Mouse (Mus musculus): Measurements from ENCODE around the gene Pygo1. TPM values are rescaled to one million over a fixed set of nuclear protein-coding genes. Genes with fewer than 3 reads are reported as not detected.

Gene Pygo1
- polyA plus RNA-seq, 2 experiments = 8.4 to 11.0 TPM

- Histone ChIP-seq H3K4me3 (replicated peaks; ENCODE audit: low read length) (no peak overlapping the region), H3K27me3 (ENCODE audit: control insufficient read depth, insufficient read depth, low read length) (no peaks in the 10 kb centered on the region), H3K9me3 (ENCODE audit: control insufficient read depth, low read length) (no peaks in the 10 kb centered on the region), H3K4me1 (ENCODE audit: control insufficient read depth, insufficient read depth, low read length) (no peaks in the 10 kb centered on the region), H3K9ac (ENCODE audit: low read depth, low read length, severe bottlenecking) (no peak overlapping the region), H3K4me2 (replicated peaks; ENCODE audit: low read depth, low read length, severe bottlenecking) (no peak overlapping the region), H3K27ac (replicated peaks; ENCODE audit: low read depth, low read length) (no peak overlapping the region), H3K36me3 (ENCODE audit: control insufficient read depth, insufficient read depth, low read length) (no peaks in the 10 kb centered on the region)
- ATAC-seq (ENCODE audit: low FRiP score, low read depth) (no peak), DNase-seq (ENCODE audit: low spot score) (no peak)
- no peak for TF ChIP-seq POLR2A (IDR thresholded peaks at IDR 0.05; ENCODE audit: borderline replicate concordance, extremely low read depth, insufficient read depth, insufficient read length)
- WGBS = 93% methylated on average over 2 of the region's 2 CpGs
Measured at GRCm38 (mm10) chr9:72991420-72991819, 66.0 kb downstream of the Pygo1 start.

- 87% methylated on average over 5 of the region's 5 CpGs for WGBS
- Histone ChIP-seq H3K27ac (replicated peaks; ENCODE audit: low read depth, low read length) (no peak overlapping the region), H3K4me2 (replicated peaks; ENCODE audit: low read depth, low read length, severe bottlenecking) (no peak overlapping the region), H3K9me3 (ENCODE audit: control insufficient read depth, low read length) (no peaks in the 10 kb centered on the region), H3K36me3 (ENCODE audit: control insufficient read depth, insufficient read depth, low read length) (no peaks in the 10 kb centered on the region), H3K4me1 (ENCODE audit: control insufficient read depth, insufficient read depth, low read length) (no peaks in the 10 kb centered on the region), H3K9ac (ENCODE audit: low read depth, low read length, severe bottlenecking) (no peak overlapping the region), H3K4me3 (replicated peaks; ENCODE audit: low read length) (no peak overlapping the region), H3K27me3 (ENCODE audit: control insufficient read depth, insufficient read depth, low read length) (no peaks in the 10 kb centered on the region)
- TF ChIP-seq POLR2A (IDR thresholded peaks at IDR 0.05; ENCODE audit: borderline replicate concordance, extremely low read depth, insufficient read depth, insufficient read length) = no peak
- DNase-seq (ENCODE audit: low spot score) (no peak), ATAC-seq (ENCODE audit: low FRiP score, low read depth) (no peak)
Measured at GRCm38 (mm10) chr9:72992576-72992975, 67.1 kb downstream of the Pygo1 start.

GRCm38 (mm10) chr9:72996167-72996566 lies 70.7 kb downstream of the Pygo1 start:
- Histone ChIP-seq H3K9ac (ENCODE audit: low read depth, low read length, severe bottlenecking) (no peak overlapping the region), H3K27ac (replicated peaks; ENCODE audit: low read depth, low read length) (no peak overlapping the region), H3K4me3 (replicated peaks; ENCODE audit: low read length) (no peak overlapping the region), H3K9me3 (ENCODE audit: control insufficient read depth, low read length) (no peaks in the 10 kb centered on the region), H3K36me3 (ENCODE audit: control insufficient read depth, insufficient read depth, low read length) (no peaks in the 10 kb centered on the region), H3K27me3 (ENCODE audit: control insufficient read depth, insufficient read depth, low read length) (no peaks in the 10 kb centered on the region), H3K4me2 (replicated peaks; ENCODE audit: low read depth, low read length, severe bottlenecking) (no peak overlapping the region), H3K4me1 (ENCODE audit: control insufficient read depth, insufficient read depth, low read length) (no peaks in the 10 kb centered on the region)
- DNase-seq (ENCODE audit: low spot score) = no peak
- ATAC-seq (ENCODE audit: low FRiP score, low read depth) = no peak
- no peak for TF ChIP-seq POLR2A (IDR thresholded peaks at IDR 0.05; ENCODE audit: borderline replicate concordance, extremely low read depth, insufficient read depth, insufficient read length)

- Histone ChIP-seq H3K4me2 (replicated peaks; ENCODE audit: low read depth, low read length, severe bottlenecking) (no peak overlapping the region), H3K36me3 (ENCODE audit: control insufficient read depth, insufficient read depth, low read length) (no peaks in the 10 kb centered on the region), H3K27ac (replicated peaks; ENCODE audit: low read depth, low read length) (no peak overlapping the region), H3K4me1 (ENCODE audit: control insufficient read depth, insufficient read depth, low read length) (no peaks in the 10 kb centered on the region), H3K9ac (ENCODE audit: low read depth, low read length, severe bottlenecking) (no peak overlapping the region), H3K4me3 (replicated peaks; ENCODE audit: low read length) (no peak overlapping the region), H3K27me3 (ENCODE audit: control insufficient read depth, insufficient read depth, low read length) (no peaks in the 10 kb centered on the region), H3K9me3 (ENCODE audit: control insufficient read depth, low read length) (no peaks in the 10 kb centered on the region)
- TF ChIP-seq POLR2A (IDR thresholded peaks at IDR 0.05; ENCODE audit: borderline replicate concordance, extremely low read depth, insufficient read depth, insufficient read length) = no peak
- DNase-seq (ENCODE audit: low spot score) (no peak), ATAC-seq (ENCODE audit: low FRiP score, low read depth) (no peak)
- 43% methylated on average over 7 of the region's 7 CpGs for WGBS
Measured at GRCm38 (mm10) chr9:72996806-72997205, 71.4 kb downstream of the Pygo1 start.

GRCm38 (mm10) chr9:73000487-73000886 lies 75.0 kb downstream of the Pygo1 start:
- H3K36me3 ChIP-seq (ENCODE audit: control insufficient read depth, insufficient read depth, low read length) = peaks cover under 1% of the 10 kb centered on the region; the same call in 1 of the 2 replicates
- ATAC-seq (ENCODE audit: low FRiP score, low read depth) (no peak), DNase-seq (ENCODE audit: low spot score) (no peak)
- H3K27ac ChIP-seq (replicated peaks; ENCODE audit: low read depth, low read length) = no peak overlapping the region
- no peaks in the 10 kb centered on the region for H3K27me3 ChIP-seq (ENCODE audit: control insufficient read depth, insufficient read depth, low read length)
- no peak overlapping the region for H3K4me2 ChIP-seq (replicated peaks; ENCODE audit: low read depth, low read length, severe bottlenecking)
- TF ChIP-seq POLR2A (IDR thresholded peaks at IDR 0.05; ENCODE audit: borderline replicate concordance, extremely low read depth, insufficient read depth, insufficient read length) = no peak
- H3K9ac ChIP-seq (ENCODE audit: low read depth, low read length, severe bottlenecking) = no peak overlapping the region
- no peaks in the 10 kb centered on the region for H3K9me3 ChIP-seq (ENCODE audit: control insufficient read depth, low read length)
- H3K4me1 ChIP-seq (ENCODE audit: control insufficient read depth, insufficient read depth, low read length) = no peaks in the 10 kb centered on the region
- 58% methylated on average over 2 of the region's 2 CpGs for WGBS
- no peak overlapping the region for H3K4me3 ChIP-seq (replicated peaks; ENCODE audit: low read length)
